Mouse (Mus musculus): ENCODE results near the gene Pde3a.
A peak's percentile ranks its signal among the peaks of the same experiment; 100 is the strongest.

Gene Pde3a

GRCm38 (mm10) chr6:141499511-141499910 is 250.4 kb downstream of the Pde3a start:
- no peak for DNase-seq (ENCODE audit: low spot score)

DNA sequence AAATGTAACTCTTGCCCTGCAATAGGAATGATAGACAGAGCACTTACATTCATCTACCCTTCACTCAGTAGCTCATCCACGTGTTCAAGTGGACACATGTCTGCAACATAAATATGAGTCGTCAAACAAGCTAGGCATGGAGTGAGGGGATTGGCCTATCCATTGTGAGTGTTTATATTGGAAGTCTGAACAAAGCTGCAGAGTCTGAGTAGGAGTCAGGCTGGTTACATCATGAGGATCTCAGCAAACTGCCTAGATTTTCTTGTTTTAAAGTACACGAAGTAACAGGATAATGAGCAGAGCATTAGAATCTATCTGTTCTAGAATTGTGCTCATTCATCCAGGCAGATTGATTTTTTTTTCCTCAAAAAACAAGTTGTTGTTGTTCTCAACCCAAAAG is 252.1 kb downstream of the Pde3a start:
- DNase-seq (ENCODE audit: low spot score) = no peak

GRCm38 (mm10) chr6:141522541-141522940 is 273.5 kb downstream of the Pde3a start:
- DNase-seq (ENCODE audit: low spot score) = no peak

- DNase-seq (ENCODE audit: low spot score) = no peak
These were observed 274.9 kb downstream of the Pde3a start, which contains the start of gene Slco1c1 for GRCm38 (mm10) chr6:141523747-141524640. TSS of gene Slco1c1 (plus strand) at chr6:141524368.

DNA sequence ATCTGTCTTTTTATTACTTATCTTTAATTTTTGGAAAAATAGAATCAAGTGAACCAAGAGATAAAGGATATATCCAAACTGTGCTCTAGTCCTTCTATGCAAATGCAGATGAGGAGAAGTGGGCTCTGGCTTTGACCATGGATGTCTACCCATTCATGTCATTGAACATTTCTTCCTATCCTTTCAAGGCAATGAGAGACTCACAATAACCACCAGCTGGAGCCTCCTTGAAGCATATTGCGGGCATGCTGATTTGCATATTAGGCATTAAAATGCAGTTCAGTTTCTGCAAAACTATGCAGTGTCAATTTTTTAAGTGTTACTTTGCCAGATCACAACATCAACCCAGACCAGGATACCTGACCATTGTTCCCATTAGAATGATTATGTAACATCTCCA is 276.7 kb downstream of the Pde3a start:
- peak; percentile 6 for DNase-seq (ENCODE audit: low spot score)

DNA sequence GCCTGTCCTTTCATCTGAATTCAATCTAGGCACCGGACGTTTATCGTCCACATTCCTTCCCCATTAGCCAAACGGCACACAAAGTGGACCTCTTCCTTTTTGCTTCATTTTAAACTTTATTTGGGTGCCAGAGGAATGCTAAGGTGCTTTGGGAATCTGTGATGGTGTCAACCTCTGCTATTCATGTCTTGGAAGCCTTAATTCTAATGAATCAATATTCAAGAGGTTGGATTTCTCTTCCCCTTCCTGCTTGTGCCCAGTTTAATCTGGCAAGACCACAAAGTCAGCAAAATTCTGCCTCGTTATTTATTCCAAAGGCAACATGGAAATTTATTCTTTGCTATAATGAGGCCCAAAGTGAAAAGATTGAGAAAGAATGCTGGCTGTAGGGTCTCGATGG is 281.8 kb downstream of the Pde3a start:
- no peak for DNase-seq (ENCODE audit: low spot score)

- no peak for DNase-seq (ENCODE audit: low spot score)
These were observed 288.2 kb downstream of the Pde3a start for GRCm38 (mm10) chr6:141537298-141537697.

GRCm38 (mm10) chr6:141541136-141541535 is 292.1 kb downstream of the Pde3a start:
- no peak for DNase-seq (ENCODE audit: low spot score)

DNA sequence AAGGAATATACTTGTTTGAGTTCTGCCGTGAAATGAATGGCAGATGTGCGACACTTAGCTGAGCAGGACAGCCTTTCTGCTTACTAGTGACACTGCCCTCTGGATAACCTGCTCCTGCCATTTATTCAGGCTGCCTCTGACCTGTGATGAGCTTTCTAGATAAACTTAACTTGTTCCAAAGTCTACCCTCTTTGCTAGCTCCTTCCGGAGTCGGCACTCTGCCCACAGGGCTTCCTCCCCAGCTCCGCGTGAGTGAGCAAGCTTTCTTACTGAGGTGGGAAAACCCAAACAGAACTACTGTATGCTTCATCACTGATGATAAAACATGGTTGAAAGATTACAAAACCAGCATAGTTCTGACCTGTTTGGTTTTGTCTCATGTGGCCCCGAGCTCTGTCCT is 294.3 kb downstream of the Pde3a start:
- DNase-seq (ENCODE audit: low spot score) = no peak
